Mouse (Mus musculus) ES-E14 (cell line): Measurements from ENCODE around the gene Zfand3. TPM values are rescaled to one million over a fixed set of nuclear protein-coding genes. Genes with fewer than 3 reads are reported as not detected.

Experiments used
- DNase-seq: peaks from one replicate; pipeline ENCODE4 v3.0.0-alpha.2; 2013; ENCODE audit warnings: low read depth, low spot score
- H3K27ac ChIP-seq: 2 replicates; pipeline ENCODE4 v1.5.1; 2012; ENCODE audit warnings: low read depth, mild to moderate bottlenecking, low read length, moderate library complexity, mixed read lengths; ENCODE audit not compliant: poor library complexity, insufficient read depth, severe bottlenecking
- H3K36me3 ChIP-seq: 2 replicates; pipeline ENCODE4 v1.6.1; 2012; ENCODE audit warnings: mild to moderate bottlenecking, low read length, moderate library complexity, mixed read lengths; ENCODE audit not compliant: control insufficient read depth, poor library complexity, insufficient read depth, severe bottlenecking
- H3K4me1 ChIP-seq, 2 experiments: fragments of 150-350 bp in 1 of 2; sonication (generic) in 1 of 2; 2 replicates each; pipeline ENCODE4 v1.6.1; 2012; ENCODE audit warnings: low read length in 2 of 2, mild to moderate bottlenecking in 1 of 2, mixed read lengths in 1 of 2; ENCODE audit not compliant: control insufficient read depth in 2 of 2, insufficient read depth in 2 of 2, poor library complexity in 1 of 2
- H3K4me3 ChIP-seq, 2 experiments: fragments of 150-350 bp in 1 of 2; sonication (generic) in 1 of 2; 2 replicates each; pipeline ENCODE4 v1.5.1; 2012; ENCODE audit warnings: low read length in 2 of 2, low read depth in 1 of 2, mild to moderate bottlenecking in 1 of 2, mixed read lengths in 1 of 2; ENCODE audit not compliant: insufficient read depth in 1 of 2, poor library complexity in 1 of 2, severe bottlenecking in 1 of 2
- H3K9ac ChIP-seq: 2 replicates; pipeline ENCODE4 v1.6.1; 2012; ENCODE audit warnings: low read depth, mild to moderate bottlenecking, low read length, mixed read lengths; ENCODE audit not compliant: poor library complexity, insufficient read depth, severe bottlenecking
- H3K9me3 ChIP-seq: fragments of 150-350 bp; sonication (generic); 2 replicates; pipeline ENCODE4 v1.6.1; 2012; ENCODE audit warnings: low read depth, mild to moderate bottlenecking, low read length; ENCODE audit not compliant: control insufficient read depth, insufficient read depth
- CHD2 ChIP-seq: IDR thresholded peaks from 2 replicates; pipeline ENCODE4 v1.6.1; 2014; ENCODE audit warnings: mild to moderate bottlenecking, low read depth, low read length, inconsistent platforms
- HCFC1 ChIP-seq: IDR thresholded peaks from 2 replicates; pipeline ENCODE4 v1.6.1; 2012; ENCODE audit warnings: low read length, inconsistent platforms, borderline replicate concordance; ENCODE audit not compliant: insufficient read depth
- MAFK ChIP-seq: IDR thresholded peaks from 2 replicates; pipeline ENCODE4 v1.6.1; 2014; ENCODE audit warnings: mild to moderate bottlenecking, low read depth, low read length, inconsistent platforms; ENCODE audit not compliant: insufficient read depth
- ZC3H11A ChIP-seq: IDR thresholded peaks from 2 replicates; pipeline ENCODE4 v1.6.1; 2012; ENCODE audit warnings: low read depth, mild to moderate bottlenecking, inconsistent platforms, low read length, borderline replicate concordance
- ZNF384 ChIP-seq: IDR thresholded peaks from 2 replicates; pipeline ENCODE4 v1.6.1; 2012; ENCODE audit warnings: low read depth, low read length, inconsistent platforms
- in situ Hi-C, 2 experiments: fragments of 600-800 bp; cut with MboI; formaldehyde crosslinking; loops; one replicate each; pipeline ENCODE4 v1.15.1; 2025; ENCODE audit warnings: low sequenced_read_pairs in 2 of 2, inconsistent platforms in 1 of 2; ENCODE audit not compliant: unreplicated experiment in 2 of 2
- total RNA-seq: library from RNA; depleted of rRNA; stranded (reverse); fragments of 300-350 nt; gene quantifications from 2 replicates; pipeline ENCODE4 v1.2.3, GENCODE M21; 2012

Zfand3 gene
- total RNA-seq, 1 experiment: 43.3 TPM

GRCm38 (mm10) chr17:30061100-30061837 lies 56.7 kb downstream of the Zfand3 start:
- no peaks in the 10 kb centered on the region; the same call in 1 of the 2 replicates for H3K36me3 ChIP-seq
- no peak overlapping the region for H3K4me3 ChIP-seq
- no peak overlapping the region for H3K27ac ChIP-seq
- in situ Hi-C loops: no loop called here
- TF ChIP-seq MAFK (no peak), HCFC1 (no peak), CHD2 (no peak), ZNF384 (no peak), ZC3H11A (no peak)
- H3K9me3 ChIP-seq: no peaks in the 10 kb centered on the region
- no peak for DNase-seq
- H3K9ac ChIP-seq: no peak overlapping the region
- no peaks in the 10 kb centered on the region; a peak in 1 of 4 replicates for H3K4me1 ChIP-seq

GRCm38 (mm10) chr17:30063849-30064248 lies 59.3 kb downstream of the Zfand3 start:
- H3K4me3 ChIP-seq: no peak overlapping the region
- no peak overlapping the region for H3K27ac ChIP-seq
- DNase-seq: no peak
- TF ChIP-seq HCFC1 (no peak), ZNF384 (no peak), MAFK (no peak), CHD2 (no peak), ZC3H11A (no peak)
- in situ Hi-C loops: no loop called here
- H3K9me3 ChIP-seq: no peaks in the 10 kb centered on the region
- no peaks in the 10 kb centered on the region for H3K4me1 ChIP-seq
- H3K9ac ChIP-seq: no peak overlapping the region
- peaks cover 2% of the 10 kb centered on the region for H3K36me3 ChIP-seq

GRCm38 (mm10) chr17:30064746-30065145 lies 60.2 kb downstream of the Zfand3 start:
- H3K9me3 ChIP-seq: no peaks in the 10 kb centered on the region
- no peak overlapping the region for H3K27ac ChIP-seq
- TF ChIP-seq MAFK (no peak), CHD2 (no peak), HCFC1 (no peak), ZC3H11A (no peak), ZNF384 (no peak)
- no peak overlapping the region for H3K9ac ChIP-seq
- no peak overlapping the region for H3K4me3 ChIP-seq
- DNase-seq: no peak
- H3K4me1 ChIP-seq: no peaks in the 10 kb centered on the region
- in situ Hi-C loops: no loop called here
- peaks cover 2% of the 10 kb centered on the region for H3K36me3 ChIP-seq

- Histone ChIP-seq H3K9ac (no peak overlapping the region), H3K27ac (no peak overlapping the region), H3K9me3 (no peaks in the 10 kb centered on the region), H3K4me1 (no peaks in the 10 kb centered on the region), H3K36me3 (peaks cover 2% of the 10 kb centered on the region; the same call in 1 of the 2 replicates), H3K4me3 (no peak overlapping the region)
- TF ChIP-seq HCFC1 (no peak), MAFK (no peak), ZNF384 (no peak), ZC3H11A (no peak), CHD2 (no peak)
- in situ Hi-C loops: no loop called here
- no peak for DNase-seq
These were observed 65.2 kb downstream of the Zfand3 start for GRCm38 (mm10) chr17:30069776-30070175.
